Mouse (Mus musculus): Measurements from ENCODE around the gene Ntrk3.

Gene Ntrk3

DNA sequence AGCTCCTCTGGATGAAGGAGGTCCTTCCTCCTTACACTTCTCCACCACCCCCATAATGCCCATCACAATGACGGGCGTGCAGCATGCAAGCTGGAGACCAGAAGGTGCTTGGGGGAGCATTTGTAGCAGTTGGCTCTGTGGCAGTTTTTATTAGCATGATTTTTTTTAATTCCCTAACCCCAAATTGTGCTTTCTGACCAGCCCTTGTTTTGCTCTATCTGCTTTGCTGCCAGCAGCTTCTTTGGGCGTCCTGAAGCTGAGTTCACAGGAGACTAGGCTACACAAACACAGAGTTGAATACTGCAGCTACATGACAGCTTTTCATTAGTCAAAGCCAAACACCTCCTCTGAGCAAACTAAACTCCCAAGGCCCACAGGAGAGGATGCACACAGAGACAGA lies 296.9 kb downstream of the Ntrk3 start:
- no peak for DNase-seq (ENCODE audit: low spot score)

DNA sequence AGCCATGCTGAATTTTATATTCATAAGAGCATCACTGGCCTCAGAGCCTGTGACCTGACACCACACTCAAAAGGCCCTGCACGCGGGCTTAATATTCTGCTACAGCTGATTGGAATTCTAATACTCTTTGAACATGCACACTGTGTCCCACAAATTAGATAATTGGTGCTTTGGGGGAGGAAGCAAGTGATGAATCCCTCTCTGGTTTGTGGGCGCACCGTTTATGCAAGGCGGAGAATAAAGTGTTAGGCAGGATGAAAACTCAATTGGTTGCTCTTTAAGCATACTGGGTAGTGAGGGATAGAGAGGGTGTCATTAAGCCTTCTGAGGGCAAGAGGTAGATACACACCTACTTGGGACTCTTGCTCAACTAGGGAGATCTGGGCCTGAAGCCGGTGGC lies 297.3 kb downstream of the Ntrk3 start:
- no peak for DNase-seq (ENCODE audit: low spot score)

DNA sequence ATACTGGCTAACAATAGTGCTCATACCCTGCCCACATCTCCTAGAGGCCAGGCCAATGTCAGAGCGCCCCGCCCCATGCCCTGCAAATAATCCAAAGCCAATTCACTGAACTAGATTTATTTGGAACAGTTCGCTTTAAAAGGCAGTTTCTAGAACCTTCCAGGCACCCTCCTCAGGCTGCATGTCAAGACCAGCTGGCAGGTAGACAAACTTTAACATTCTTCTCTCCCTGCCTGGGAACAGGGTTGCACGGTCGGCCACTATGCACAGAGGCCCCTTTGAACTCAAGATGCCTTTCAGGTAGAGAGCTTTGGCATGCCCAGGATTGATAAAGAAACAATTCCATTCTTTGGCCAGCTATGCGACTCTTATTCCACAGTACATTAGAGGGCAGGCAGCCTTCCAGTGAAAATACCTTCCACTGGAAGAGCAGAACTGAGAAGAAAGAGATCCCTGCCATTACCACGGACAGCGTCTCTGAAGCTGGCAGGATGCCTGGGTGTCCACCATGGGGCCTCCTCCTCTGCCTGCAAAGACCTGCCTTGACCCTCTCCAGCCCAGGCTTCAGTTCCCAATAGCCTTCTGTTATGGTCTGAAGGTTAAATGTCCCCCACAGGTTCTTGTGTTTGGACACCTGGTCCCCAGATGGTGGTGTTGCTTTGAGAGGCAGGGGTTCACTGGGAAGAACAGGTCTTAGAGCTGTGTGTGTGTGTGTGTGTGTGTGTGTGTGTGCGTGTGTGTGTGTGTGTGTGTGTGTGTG lies 298.3 kb downstream of the Ntrk3 start:
- DNase-seq (ENCODE audit: low spot score): no peak

DNA sequence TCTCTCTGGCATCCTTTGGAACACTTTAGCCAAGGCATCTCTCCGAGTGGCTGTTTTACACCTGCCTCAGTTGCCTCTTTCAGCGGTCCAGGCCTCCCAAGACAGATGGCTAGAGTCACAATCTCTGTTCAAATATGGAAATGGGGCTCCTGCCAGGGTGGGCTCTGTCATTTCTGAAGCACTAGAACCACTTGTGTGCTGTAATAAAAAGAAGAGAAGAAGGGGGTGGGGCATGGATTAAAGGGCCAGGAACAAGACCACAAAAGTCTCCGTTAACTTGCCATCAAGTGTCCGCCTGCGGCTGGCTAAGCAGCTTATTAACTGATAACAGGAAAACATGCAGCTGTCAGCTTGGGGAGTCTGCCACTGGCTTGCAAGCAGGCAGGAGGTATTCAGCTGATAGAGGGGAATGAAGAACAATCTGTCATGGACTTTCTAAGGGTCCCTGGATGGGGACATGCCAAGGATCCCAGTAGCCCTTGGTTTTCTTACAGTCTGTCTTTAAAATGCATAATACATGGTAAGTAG lies 304.1 kb downstream of the Ntrk3 start:
- no peak for DNase-seq (ENCODE audit: low spot score)

DNA sequence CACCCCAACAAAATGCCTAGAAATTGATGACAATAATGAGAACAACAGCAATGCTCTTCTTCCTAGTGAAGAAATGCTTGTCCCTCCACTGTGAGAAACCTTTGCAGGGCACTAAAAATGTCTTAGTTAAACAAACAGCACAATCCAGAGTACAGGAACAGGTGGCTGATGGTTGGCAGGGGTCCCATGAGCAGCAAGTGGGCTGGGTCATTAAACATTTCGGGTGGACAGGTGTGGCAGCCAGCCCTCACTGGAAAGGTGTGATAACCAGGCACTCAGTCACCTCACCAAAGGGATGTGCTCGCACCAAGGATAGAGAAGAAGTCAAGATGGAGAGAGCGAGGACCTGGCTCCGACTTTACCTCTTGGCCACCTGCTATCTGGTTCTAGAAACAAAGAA lies 306.2 kb downstream of the Ntrk3 start:
- no peak for DNase-seq (ENCODE audit: low spot score)

DNA sequence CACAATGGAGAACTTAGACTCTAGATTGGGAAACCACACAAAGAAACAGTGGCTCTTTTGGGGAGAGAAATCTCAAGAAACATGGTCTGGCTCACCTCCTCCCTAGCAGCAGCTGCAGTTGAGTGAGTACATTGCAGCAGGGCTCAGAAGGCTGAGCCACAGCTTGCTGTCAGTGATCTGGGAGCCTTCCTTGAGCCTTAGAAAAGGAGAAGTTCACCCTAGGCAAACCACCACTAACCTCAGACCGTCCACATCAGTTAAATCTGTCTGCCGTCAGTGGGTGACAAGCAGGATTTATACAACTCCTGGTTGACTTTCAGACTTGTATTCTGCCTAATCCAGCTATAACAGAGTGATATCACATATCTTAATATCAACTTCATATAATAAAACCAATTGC lies 325.6 kb downstream of the Ntrk3 start:
- no peak for DNase-seq (ENCODE audit: low spot score)

DNA sequence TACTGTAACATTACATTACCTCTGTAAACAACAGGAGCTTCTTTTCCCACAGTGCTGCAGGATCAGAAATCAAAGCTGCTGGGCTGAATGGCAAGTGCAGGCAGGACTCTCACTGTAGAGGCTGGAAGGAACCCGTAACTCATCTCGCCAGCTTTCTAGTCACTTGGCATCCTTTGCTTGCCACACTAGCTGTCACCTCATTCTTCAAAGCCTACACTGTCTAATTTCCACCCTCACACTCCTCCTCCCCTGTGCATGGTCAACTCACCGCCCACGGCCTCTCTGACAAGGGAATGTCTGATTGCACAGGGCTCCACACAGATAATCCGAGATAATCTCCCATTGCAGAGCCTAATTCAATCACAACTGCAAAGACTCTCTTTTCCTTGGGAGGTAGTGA lies 327.8 kb downstream of the Ntrk3 start:
- DNase-seq (ENCODE audit: low spot score): no peak

DNA sequence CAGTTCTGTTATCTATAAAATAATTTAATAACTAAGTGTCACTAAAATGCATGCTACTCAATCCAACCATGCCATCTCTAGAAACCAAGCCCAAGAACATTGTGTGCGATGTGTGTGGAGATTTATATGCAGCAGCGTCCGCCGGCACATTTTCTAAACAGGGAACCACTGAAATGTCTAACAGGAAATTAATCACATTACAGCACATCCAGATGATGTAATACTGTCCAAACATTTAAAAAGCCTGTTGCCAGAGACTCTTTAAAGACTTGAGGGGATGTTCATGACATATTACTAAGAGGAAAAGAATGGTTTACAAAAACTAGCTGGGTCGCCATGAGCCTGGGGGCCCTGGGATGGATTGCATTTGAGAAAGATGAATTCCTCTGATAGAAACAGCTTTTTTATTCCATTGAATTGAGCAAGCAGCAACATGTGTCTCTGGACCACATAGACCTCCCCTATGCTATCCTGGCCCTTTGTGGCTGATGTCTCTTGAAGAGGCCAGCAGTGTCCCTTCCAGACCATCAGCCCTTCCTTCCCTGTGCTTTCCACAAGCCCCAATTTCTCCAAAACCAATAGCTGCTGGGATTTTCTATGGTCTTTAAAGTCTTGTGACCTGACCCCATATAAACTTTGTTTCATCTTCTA lies 331.0 kb downstream of the Ntrk3 start:
- DNase-seq (ENCODE audit: low spot score): no peak

DNA sequence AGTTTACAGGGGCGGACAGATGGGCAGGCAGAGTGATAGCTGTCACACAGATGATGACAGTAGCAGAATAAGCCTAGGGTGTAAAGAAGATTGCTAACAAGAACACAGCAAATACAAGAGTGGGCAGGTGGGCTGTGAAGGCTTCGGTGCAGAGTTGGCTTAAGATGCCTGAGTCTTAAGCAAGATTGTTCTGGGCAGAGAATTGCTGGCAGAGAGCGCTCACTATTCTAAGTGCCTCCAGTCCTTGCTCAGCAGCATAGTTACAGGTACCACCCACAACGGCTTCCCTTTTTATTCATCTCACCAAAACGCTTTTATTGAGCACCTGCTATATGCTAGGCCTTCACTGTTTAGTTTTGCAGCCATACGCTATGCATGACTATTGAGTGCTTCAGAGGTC lies 333.3 kb downstream of the Ntrk3 start:
- no peak for DNase-seq (ENCODE audit: low spot score)

DNA sequence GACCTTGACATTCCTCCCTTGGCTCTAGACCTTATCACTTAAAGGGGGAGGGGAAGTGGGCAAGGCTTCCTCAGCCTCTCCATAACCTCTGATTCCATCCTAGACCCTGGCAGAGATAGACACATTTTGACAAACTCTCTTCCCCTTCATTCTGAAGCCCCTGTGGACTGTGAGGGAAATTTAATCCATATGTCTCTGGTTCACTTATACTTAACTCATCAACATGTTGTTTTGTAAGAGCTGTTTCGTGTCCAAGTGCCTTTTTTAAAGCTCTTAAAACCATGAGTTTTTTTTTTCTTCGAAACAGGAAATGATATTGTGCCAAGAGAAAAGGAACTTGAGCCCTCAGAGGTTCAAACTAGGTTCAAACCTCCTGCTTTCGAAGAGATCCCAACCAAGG lies 335.3 kb downstream of the Ntrk3 start:
- DNase-seq (ENCODE audit: low spot score): no peak

DNA sequence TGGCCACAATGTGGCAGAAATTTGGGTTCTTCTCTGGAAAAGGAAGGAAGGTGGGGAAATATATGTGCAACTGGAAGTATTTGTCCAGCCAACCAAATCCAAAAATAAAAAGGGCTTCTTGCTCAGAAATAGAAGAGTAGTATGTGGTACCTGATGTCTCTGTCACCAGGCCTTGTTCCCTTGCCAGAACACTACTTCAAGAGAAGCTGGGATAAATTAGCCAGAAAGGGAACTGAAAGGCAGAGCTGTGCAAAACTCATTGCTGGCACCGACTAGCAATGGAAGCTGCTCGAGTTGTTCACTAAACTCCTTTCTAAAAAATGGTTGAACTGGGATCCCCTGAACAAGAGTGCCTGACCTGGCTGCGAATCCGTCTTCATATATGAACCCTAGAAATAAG lies 337.6 kb downstream of the Ntrk3 start:
- no peak for DNase-seq (ENCODE audit: low spot score)

DNA sequence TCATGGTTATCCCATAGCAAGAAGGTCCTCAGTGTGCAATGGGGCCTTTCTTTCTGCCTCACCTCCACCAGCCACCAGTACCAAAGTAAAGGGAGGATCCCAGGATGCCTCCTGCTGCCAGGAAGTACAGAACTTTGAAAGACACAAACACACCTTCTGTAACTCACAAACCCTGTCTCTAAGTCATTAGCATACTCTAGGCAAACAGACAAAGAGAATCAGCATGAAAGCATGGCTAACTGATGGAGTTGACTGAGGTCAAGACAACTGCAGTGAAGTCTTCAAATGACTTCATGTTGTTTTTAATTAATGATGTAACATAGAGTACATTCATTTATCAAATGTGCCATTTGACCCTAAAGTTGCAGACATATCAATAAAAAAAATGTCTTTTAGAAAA lies 339.4 kb downstream of the Ntrk3 start:
- no peak for DNase-seq (ENCODE audit: low spot score)

DNA sequence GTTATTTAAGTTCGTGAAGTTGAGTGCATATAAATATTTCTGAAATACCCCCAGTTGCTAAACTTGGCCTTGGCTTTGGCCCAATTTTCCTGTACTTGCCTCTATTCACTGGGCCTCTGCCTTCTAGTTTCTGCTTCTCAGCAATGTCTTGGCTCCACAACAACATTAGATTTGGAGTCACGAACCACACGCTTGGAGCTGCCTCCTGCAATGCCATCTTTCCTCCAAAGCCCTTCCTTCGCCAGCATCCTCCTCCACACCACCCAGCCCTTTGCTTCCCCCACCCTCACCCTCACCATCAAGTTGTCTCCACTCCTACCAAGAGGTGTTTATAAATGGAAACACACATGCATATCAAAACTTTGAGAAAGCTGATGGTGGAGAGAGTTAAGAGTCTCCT lies 340.6 kb downstream of the Ntrk3 start:
- DNase-seq (ENCODE audit: low spot score): no peak

DNA sequence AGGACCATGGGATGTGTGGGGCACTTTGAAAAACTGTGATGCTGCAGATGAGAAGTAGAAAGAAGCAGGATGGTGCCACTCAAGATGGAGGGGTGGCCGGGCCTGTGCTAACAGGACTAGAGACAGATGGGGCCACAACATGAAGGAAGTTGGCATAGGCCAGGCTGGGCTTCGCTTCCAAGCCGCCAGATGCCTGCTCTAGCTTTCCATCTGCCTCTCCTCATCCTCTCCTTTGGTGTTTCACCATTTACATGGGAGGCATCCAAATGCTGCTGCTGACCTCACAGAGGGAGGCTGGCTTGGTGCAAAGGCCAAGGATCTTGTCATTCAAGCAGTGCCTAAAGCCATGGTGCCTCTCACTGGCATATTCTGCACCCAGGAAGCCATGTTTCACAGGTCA lies 347.8 kb downstream of the Ntrk3 start:
- no peak for DNase-seq (ENCODE audit: low spot score)

DNA sequence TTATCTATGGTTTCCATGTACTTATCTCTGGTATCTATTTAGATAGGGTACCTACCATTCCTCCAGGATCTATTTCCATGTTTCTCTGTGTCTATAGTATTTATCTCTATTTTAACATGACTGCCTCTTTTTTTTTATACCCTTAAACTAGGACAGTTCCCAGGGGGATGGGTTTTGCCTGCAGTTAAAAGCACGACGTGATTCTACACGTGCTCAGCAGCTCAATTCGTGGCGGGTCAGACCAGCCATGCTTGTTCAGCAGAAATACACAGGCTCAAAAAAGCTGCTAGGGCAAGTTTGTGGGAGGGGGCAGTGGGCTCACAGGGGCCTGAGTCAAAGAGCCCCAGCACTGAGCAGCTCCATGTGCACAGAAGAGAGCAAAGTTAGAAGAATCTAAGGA lies 349.7 kb downstream of the Ntrk3 start:
- no peak for DNase-seq (ENCODE audit: low spot score)

DNA sequence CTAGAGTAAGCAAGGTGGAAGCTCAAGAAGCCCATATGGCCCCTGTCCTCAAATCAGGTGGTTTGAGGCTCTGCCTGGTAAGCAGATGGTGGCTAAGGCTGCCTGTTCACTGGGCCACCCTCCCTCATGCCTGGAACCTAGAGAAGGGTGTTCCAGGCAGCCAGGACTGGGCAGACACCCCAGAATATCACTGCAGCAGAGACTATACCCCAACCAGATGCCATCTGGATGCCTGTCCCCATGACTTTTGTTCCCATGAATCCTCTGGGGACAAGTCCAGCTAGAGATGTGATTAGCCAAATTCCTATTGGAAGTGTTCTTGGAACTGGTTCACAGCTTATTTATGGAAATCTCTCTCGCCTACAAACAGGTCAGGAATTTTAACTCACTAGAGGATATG lies 351.8 kb downstream of the Ntrk3 start:
- DNase-seq (ENCODE audit: low spot score): no peak

DNA sequence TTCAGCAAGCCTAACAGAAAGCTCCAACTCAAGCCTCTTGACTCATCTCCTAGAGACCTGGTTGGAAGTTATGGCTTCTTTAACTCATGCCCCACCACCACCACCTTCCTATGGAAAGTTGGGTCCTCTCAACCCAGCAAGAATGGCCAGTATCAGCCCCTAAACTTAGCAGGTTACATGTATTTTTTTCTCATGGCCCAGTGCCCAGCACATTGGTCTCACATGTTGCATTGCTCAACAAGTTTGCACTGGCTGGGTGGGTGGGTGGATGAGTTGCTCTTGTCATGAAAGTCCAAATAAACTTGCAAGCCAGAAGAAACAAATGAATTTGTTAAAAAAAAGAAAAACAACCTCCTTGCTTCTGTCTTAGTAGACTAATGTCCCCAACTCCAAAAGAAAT lies 353.7 kb downstream of the Ntrk3 start:
- no peak for DNase-seq (ENCODE audit: low spot score)

DNA sequence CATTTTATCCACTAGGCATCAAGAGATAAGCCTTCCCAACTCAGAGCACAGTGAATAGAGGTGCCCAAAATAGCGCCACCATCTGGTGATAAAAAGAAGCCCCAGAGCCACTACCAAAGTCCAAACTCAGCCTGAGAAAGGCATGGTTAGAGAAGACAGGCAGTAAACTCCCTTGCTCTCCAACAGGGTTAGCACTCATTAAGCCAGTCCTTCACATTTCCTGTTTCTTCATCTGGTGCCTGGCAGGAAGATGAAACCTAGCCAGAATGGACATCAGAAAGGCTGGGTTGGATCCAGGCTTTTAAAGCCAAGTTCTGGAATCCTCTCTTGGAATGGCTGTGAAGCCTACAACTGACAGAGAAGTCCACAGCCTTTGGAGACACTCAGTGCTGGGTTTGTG lies 355.7 kb downstream of the Ntrk3 start:
- no peak for DNase-seq (ENCODE audit: low spot score)

DNA sequence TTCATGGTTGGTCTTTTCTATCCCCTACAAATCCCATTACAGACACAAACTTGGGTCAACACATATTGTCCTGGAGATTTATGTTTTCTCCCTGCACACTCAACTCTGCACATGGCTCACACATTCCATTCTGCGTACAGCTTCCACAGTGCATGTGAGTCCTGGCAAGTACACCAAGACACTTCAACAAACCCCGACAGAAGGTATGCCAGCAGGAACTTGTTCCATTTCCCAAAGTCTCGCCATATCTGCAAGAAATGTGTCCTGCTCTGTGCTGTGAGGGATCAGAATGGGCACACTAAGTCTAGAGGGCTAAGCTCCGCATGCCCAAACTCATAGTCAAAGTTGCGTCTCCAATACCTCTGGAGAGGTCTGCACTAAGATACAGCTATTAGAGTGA lies 358.0 kb downstream of the Ntrk3 start:
- DNase-seq (ENCODE audit: low spot score): no peak

DNA sequence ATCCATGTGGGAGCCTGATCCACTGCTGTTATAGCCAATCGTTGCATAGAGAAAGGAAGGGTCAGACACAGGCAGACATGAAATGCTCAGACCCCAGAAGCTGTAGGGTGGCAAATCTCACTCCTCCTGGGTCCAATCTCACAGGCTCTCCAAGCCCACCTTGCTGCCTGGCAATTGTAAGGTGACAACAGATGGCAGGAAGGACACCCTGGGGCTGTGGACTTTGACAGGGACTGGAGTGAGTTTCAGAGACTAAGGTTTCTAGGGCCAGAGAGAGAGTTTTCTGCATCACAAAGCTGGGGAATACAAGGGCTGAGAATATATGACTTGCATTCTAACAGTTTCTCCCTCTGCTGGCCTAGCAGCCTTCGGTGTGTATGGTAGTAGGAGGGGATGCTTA lies 359.5 kb downstream of the Ntrk3 start:
- DNase-seq (ENCODE audit: low spot score): no peak

DNA sequence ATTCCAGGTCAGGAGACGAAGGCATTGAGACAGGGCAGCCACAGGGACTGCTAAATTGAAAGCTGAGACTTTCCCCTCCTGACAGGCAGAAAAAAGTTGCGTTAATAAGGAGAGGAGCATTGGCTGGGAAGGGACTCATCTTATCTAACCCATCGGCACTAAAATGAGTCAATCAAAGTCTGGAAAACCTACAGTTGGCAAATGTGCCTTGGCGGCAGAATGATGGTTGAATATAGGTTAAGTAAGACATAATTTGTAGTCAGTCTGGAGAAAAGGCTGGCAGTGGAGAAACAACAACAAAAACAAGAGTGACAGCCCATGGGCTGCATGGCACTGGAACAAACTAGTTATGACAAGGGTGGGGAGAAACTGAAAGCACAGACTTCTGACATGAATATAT lies 360.9 kb downstream of the Ntrk3 start:
- DNase-seq (ENCODE audit: low spot score): no peak

DNA sequence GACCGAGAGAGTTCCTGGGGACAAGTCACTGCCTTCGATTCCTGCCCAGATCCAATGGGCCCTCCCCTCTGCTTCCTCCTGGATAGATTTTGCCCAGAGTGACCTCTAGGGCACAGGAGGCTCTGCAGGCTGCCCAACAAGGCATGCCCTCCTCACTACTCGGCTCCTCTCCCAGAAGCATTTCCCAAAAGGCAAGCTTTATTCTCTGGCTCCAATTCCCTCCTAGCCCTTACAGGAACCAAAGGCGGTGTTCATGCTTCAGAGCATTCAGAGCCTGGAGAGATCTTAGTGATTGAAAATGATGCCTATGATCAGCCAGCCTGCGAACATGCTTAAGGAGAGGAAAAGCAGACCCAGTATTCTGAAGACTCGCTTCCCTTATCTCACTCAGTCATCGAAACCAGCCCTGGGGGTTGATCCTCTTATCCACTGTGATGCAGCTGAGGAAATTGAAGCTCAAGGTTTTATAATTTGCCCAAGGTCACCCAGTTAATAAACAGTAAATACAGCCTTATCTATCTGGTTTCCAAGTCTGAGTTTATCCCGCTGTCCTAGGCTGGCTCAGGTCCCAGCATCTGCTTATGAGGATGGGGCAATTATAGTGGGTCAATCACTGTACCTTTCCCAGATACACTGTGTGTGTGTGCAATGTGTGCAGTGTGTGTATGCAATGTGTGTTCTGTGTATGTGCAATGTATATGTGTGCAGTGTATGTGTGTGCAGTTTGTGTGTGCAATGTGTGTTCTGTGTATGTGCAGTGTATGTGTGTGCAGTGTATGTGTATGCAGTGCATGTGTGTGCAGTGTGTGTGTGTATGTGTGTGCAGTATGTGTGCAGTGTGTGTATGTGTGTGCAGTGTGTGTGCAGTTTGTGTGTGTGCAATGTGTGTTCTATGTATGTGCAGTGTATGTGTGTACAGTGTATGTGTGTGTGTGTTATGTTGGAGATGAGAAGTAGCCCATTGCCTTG lies 376.2 kb downstream of the Ntrk3 start:
- DNase-seq (ENCODE audit: low spot score): no peak

DNA sequence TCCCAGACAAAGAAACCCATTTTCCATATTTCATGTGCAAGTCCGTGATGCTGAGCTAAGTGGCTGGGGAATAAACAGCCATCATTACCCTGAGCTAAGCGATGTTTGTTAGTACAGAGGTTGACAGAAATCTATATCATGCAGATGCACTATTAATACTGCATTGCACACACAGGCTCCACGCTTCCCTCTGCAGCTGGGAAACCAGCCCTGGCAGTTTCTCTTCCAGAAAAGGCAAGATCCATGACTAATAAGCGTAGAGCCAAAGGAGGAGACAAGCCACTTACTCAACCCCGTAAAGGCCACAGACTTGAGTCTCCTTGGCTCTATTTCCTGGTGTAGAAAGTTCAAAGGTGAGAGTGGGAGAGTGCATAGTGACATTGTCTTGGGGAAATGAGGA lies 390.3 kb downstream of the Ntrk3 start:
- no peak for DNase-seq (ENCODE audit: low spot score)

Measured in c-Kit-positive CD71-positive TER-119-positive erythroid progenitor cells, embryonic 14.5 days (primary cell).